Mouse (Mus musculus): ENCODE measurements around the gene Onecut3. TPM values are rescaled to one million over a fixed set of nuclear protein-coding genes. Genes with fewer than 3 reads are reported as not detected.

The Onecut3 gene
- total RNA-seq (2018; cell fraction: chromatin; rRNA removed), result not detected
- not detected for total RNA-seq (2018; cell fraction: cytosol; rRNA removed)
- not detected for total RNA-seq (2018; cell fraction: nucleus; rRNA removed)
- polyA plus RNA-seq (2018), result not detected in 3 replicates

- under 1% methylated on average over 42 of the region's 42 CpGs for WGBS (ENCODE audit: missing documents)
- H3K36me3 ChIP-seq (ENCODE audit: inconsistent target), result no peaks in the 10 kb centered on the region
- H3K27ac ChIP-seq, result no peak within 1 kb of the TSS
- no peak within 1 kb of the TSS for H3K4me3 ChIP-seq (ENCODE audit: inconsistent target)
- no peaks in the 10 kb centered on the region for H3K79me2 ChIP-seq (ENCODE audit: inconsistent target)
These were observed at the start of gene Onecut3 for GRCm38 (mm10) chr10:80494732-80495131. Gene Onecut3 (plus strand): TSS chr10:80494835.

- Histone ChIP-seq H3K79me2 (ENCODE audit: inconsistent target) (no peaks in the 10 kb centered on the region), H3K36me3 (ENCODE audit: inconsistent target) (no peaks in the 10 kb centered on the region), H3K4me3 (ENCODE audit: inconsistent target) (no peak overlapping the region), H3K27ac (no peak overlapping the region)
- 89% methylated on average over 1 of the region's 1 CpGs for WGBS (ENCODE audit: missing documents)
These were observed 49.6 kb upstream of the Onecut3 start for GRCm38 (mm10) chr10:80445052-80445451.

- no peaks in the 10 kb centered on the region for H3K79me2 ChIP-seq (ENCODE audit: inconsistent target)
- H3K36me3 ChIP-seq (ENCODE audit: inconsistent target), result no peaks in the 10 kb centered on the region
- H3K4me3 ChIP-seq (ENCODE audit: inconsistent target), result no peak overlapping the region
- no peak overlapping the region for H3K27ac ChIP-seq
- WGBS (ENCODE audit: missing documents), result 10% methylated on average over 26 of the region's 26 CpGs
These were observed 48.6 kb upstream of the Onecut3 start for GRCm38 (mm10) chr10:80445898-80446601.

GRCm38 (mm10) chr10:80450599-80450998 is 44.0 kb upstream of the Onecut3 start:
- H3K27ac ChIP-seq, result no peak overlapping the region
- H3K79me2 ChIP-seq (ENCODE audit: inconsistent target), result no peaks in the 10 kb centered on the region
- H3K4me3 ChIP-seq (ENCODE audit: inconsistent target), result no peak overlapping the region
- H3K36me3 ChIP-seq (ENCODE audit: inconsistent target), result no peaks in the 10 kb centered on the region
- 31% methylated on average over 6 of the region's 6 CpGs for WGBS (ENCODE audit: missing documents)

- H3K36me3 ChIP-seq (ENCODE audit: inconsistent target), result no peaks in the 10 kb centered on the region
- H3K27ac ChIP-seq, result no peak overlapping the region
- WGBS (ENCODE audit: missing documents), result 83% methylated on average over 10 of the region's 10 CpGs
- H3K79me2 ChIP-seq (ENCODE audit: inconsistent target), result no peaks in the 10 kb centered on the region
- no peak overlapping the region for H3K4me3 ChIP-seq (ENCODE audit: inconsistent target)
These were observed 41.0 kb upstream of the Onecut3 start for GRCm38 (mm10) chr10:80453601-80454000.

GRCm38 (mm10) chr10:80454781-80455180 is 39.9 kb upstream of the Onecut3 start:
- Histone ChIP-seq H3K36me3 (ENCODE audit: inconsistent target) (no peaks in the 10 kb centered on the region), H3K27ac (no peak overlapping the region), H3K79me2 (ENCODE audit: inconsistent target) (no peaks in the 10 kb centered on the region), H3K4me3 (ENCODE audit: inconsistent target) (no peak overlapping the region)
- 94% methylated on average over 5 of the region's 5 CpGs for WGBS (ENCODE audit: missing documents)

- 87% methylated on average over 4 of the region's 5 CpGs for WGBS (ENCODE audit: missing documents)
These were observed 38.9 kb upstream of the Onecut3 start for GRCm38 (mm10) chr10:80455697-80456096.

GRCm38 (mm10) chr10:80459236-80459635 is 35.4 kb upstream of the Onecut3 start:
- H3K27ac ChIP-seq, result no peak overlapping the region
- WGBS (ENCODE audit: missing documents), result 74% methylated on average over 9 of the region's 10 CpGs
- no peaks in the 10 kb centered on the region for H3K36me3 ChIP-seq (ENCODE audit: inconsistent target)
- no peak overlapping the region for H3K4me3 ChIP-seq (ENCODE audit: inconsistent target)
- no peaks in the 10 kb centered on the region for H3K79me2 ChIP-seq (ENCODE audit: inconsistent target)

More at GRCm38 (mm10) chr10:80455697-80456096, 38.9 kb upstream of the Onecut3 start:
- Histone ChIP-seq H3K27ac (no peak overlapping the region), H3K36me3 (ENCODE audit: inconsistent target) (no peaks in the 10 kb centered on the region), H3K79me2 (ENCODE audit: inconsistent target) (no peaks in the 10 kb centered on the region), H3K4me3 (ENCODE audit: inconsistent target) (no peak overlapping the region)

- no peaks in the 10 kb centered on the region for H3K36me3 ChIP-seq (ENCODE audit: inconsistent target)
- H3K79me2 ChIP-seq (ENCODE audit: inconsistent target), result no peaks in the 10 kb centered on the region
- H3K27ac ChIP-seq, result no peak overlapping the region
- no peak overlapping the region for H3K4me3 ChIP-seq (ENCODE audit: inconsistent target)
- 92% methylated on average over 6 of the region's 11 CpGs for WGBS (ENCODE audit: missing documents)
These were observed 35.0 kb upstream of the Onecut3 start for GRCm38 (mm10) chr10:80459671-80460070.

GRCm38 (mm10) chr10:80460324-80460723 is 34.3 kb upstream of the Onecut3 start:
- Histone ChIP-seq H3K36me3 (ENCODE audit: inconsistent target) (no peaks in the 10 kb centered on the region), H3K4me3 (ENCODE audit: inconsistent target) (no peak overlapping the region), H3K27ac (no peak overlapping the region), H3K79me2 (ENCODE audit: inconsistent target) (no peaks in the 10 kb centered on the region)
- WGBS (ENCODE audit: missing documents), result 56% methylated on average over 4 of the region's 4 CpGs

- Histone ChIP-seq H3K4me3 (ENCODE audit: inconsistent target) (no peak overlapping the region), H3K27ac (no peak overlapping the region), H3K36me3 (ENCODE audit: inconsistent target) (no peaks in the 10 kb centered on the region), H3K79me2 (ENCODE audit: inconsistent target) (no peaks in the 10 kb centered on the region)
- 12% methylated on average over 7 of the region's 7 CpGs for WGBS (ENCODE audit: missing documents)
These were observed 33.3 kb upstream of the Onecut3 start for GRCm38 (mm10) chr10:80461346-80461745.

GRCm38 (mm10) chr10:80464381-80465035 is 30.1 kb upstream of the Onecut3 start:
- 14% methylated on average over 17 of the region's 19 CpGs for WGBS (ENCODE audit: missing documents)
- H3K4me3 ChIP-seq (ENCODE audit: inconsistent target), result no peak overlapping the region

GRCm38 (mm10) chr10:80465066-80465465 is 29.6 kb upstream of the Onecut3 start:
- H3K79me2 ChIP-seq (ENCODE audit: inconsistent target), result no peaks in the 10 kb centered on the region
- H3K36me3 ChIP-seq (ENCODE audit: inconsistent target), result no peaks in the 10 kb centered on the region
- no peak overlapping the region for H3K27ac ChIP-seq
- no peak overlapping the region for H3K4me3 ChIP-seq (ENCODE audit: inconsistent target)
- WGBS (ENCODE audit: missing documents), result 61% methylated on average over 5 of the region's 5 CpGs

More at GRCm38 (mm10) chr10:80464381-80465035, 30.1 kb upstream of the Onecut3 start:
- no peaks in the 10 kb centered on the region for H3K79me2 ChIP-seq (ENCODE audit: inconsistent target)
- no peak overlapping the region for H3K27ac ChIP-seq
- no peaks in the 10 kb centered on the region for H3K36me3 ChIP-seq (ENCODE audit: inconsistent target)

GRCm38 (mm10) chr10:80475290-80475959 is 19.2 kb upstream of the Onecut3 start:
- H3K4me3 ChIP-seq (ENCODE audit: inconsistent target), result peak overlapping the region; percentile 22; the same call in 1 of the 2 replicates
- H3K36me3 ChIP-seq (ENCODE audit: inconsistent target), result no peaks in the 10 kb centered on the region
- 2% methylated on average over 57 of the region's 58 CpGs for WGBS (ENCODE audit: missing documents)
- no peak overlapping the region for H3K27ac ChIP-seq
- no peaks in the 10 kb centered on the region for H3K79me2 ChIP-seq (ENCODE audit: inconsistent target)

GRCm38 (mm10) chr10:80478531-80478930 is 16.1 kb upstream of the Onecut3 start:
- no peaks in the 10 kb centered on the region for H3K36me3 ChIP-seq (ENCODE audit: inconsistent target)
- no peaks in the 10 kb centered on the region for H3K79me2 ChIP-seq (ENCODE audit: inconsistent target)
- H3K27ac ChIP-seq, result no peak overlapping the region
- H3K4me3 ChIP-seq (ENCODE audit: inconsistent target), result no peak overlapping the region
- 79% methylated on average over 5 of the region's 5 CpGs for WGBS (ENCODE audit: missing documents)
